Mouse (Mus musculus) hindlimb bud, embryonic 11.5 days (tissue): Measurements from ENCODE around the gene Rab35.

Experiments used
- DNase-seq: peaks from one replicate; pipeline ENCODE4 v3.0.0-alpha.2; 2012; ENCODE audit warnings: low read depth, low spot score; ENCODE audit errors: extremely low spot score

Rab35 gene

GRCm38 (mm10) chr5:115648876-115649275 lies 17.2 kb downstream of the Rab35 start:
- no peak for DNase-seq

GRCm38 (mm10) chr5:115649699-115650098 lies 18.0 kb downstream of the Rab35 start:
- no peak for DNase-seq

GRCm38 (mm10) chr5:115650885-115651284 lies 19.2 kb downstream of the Rab35 start:
- DNase-seq: no peak

- DNase-seq: no peak
Measured at GRCm38 (mm10) chr5:115651821-115652220, 20.1 kb downstream of the Rab35 start.

GRCm38 (mm10) chr5:115652681-115653575 lies 21.2 kb downstream of the Rab35 start:
- DNase-seq: peak; percentile 98

GRCm38 (mm10) chr5:115653776-115654175 lies 22.1 kb downstream of the Rab35 start:
- no peak for DNase-seq

GRCm38 (mm10) chr5:115656677-115657076 lies 25.0 kb downstream of the Rab35 start:
- DNase-seq: no peak

GRCm38 (mm10) chr5:115657234-115657633 lies 25.5 kb downstream of the Rab35 start:
- DNase-seq: no peak

- DNase-seq: no peak
Measured at GRCm38 (mm10) chr5:115658352-115658751, 26.6 kb downstream of the Rab35 start.

GRCm38 (mm10) chr5:115662658-115663057 lies 30.9 kb downstream of the Rab35 start:
- DNase-seq: no peak

GRCm38 (mm10) chr5:115666366-115667065 lies 34.8 kb downstream of the Rab35 start:
- DNase-seq: no peak

- no peak for DNase-seq
Measured at GRCm38 (mm10) chr5:115667210-115667609, 35.5 kb downstream of the Rab35 start.

- DNase-seq: no peak
Measured at GRCm38 (mm10) chr5:115667894-115668293, 36.2 kb downstream of the Rab35 start.

- no peak for DNase-seq
Measured at GRCm38 (mm10) chr5:115668986-115669385, 37.3 kb downstream of the Rab35 start.

GRCm38 (mm10) chr5:115669974-115670373 lies 38.3 kb downstream of the Rab35 start:
- DNase-seq: no peak

- DNase-seq: no peak
Measured at GRCm38 (mm10) chr5:115670406-115670805, 38.7 kb downstream of the Rab35 start.

- DNase-seq: no peak
Measured at GRCm38 (mm10) chr5:115671846-115672245, 40.1 kb downstream of the Rab35 start.

GRCm38 (mm10) chr5:115685126-115685525 lies 53.4 kb downstream of the Rab35 start:
- DNase-seq: no peak

GRCm38 (mm10) chr5:115686716-115687115 lies 55.0 kb downstream of the Rab35 start:
- DNase-seq: no peak

GRCm38 (mm10) chr5:115693271-115693670 lies 61.6 kb downstream of the Rab35 start:
- no peak for DNase-seq

GRCm38 (mm10) chr5:115695191-115695770 lies 63.6 kb downstream of the Rab35 start:
- DNase-seq: no peak

GRCm38 (mm10) chr5:115696811-115697210 lies 65.1 kb downstream of the Rab35 start:
- DNase-seq: no peak
